Comparison of ENCODE assay signal across 26 mouse cellular contexts in the genomic region with DNA sequence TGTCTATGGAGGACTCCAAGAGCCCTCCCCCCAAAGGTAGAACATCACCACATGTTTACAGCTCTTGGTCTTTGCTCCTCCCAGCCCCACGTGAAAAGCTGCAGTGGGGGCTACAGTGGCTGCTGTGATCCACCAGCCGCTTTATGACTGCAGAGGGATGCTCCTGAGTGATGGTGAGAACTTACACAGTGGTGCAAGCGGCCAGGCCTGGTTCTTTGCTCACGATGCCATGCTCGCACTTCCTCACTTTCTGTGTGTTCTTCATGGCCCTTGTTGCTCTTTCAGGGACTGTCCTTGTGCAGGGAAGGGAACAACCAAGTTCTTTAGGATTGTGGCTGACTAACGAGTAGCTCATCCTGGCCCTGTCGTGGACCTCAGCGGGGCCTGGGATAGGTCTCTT.
"Had no signal": no experiment of that assay in that cellular context is flagged by ENCODE, and none has a peak within 500 bp of the region (broad histone marks: within the 10 kb centered on the region; RNA-seq: fewer than 3 reads in every experiment).

No protein-coding gene starts in this region.

- H3K27me3 ChIP-seq: embryonic facial prominence, embryonic 12.5 days; embryonic facial prominence, embryonic 13.5 days; embryonic facial prominence, embryonic 15.5 days; forebrain, embryonic 12.5 days; forebrain, embryonic 13.5 days; forebrain, embryonic 15.5 days had no signal

- H3K27ac ChIP-seq: embryonic facial prominence, embryonic 10.5 days; embryonic facial prominence, embryonic 12.5 days; embryonic facial prominence, embryonic 13.5 days; embryonic facial prominence, embryonic 15.5 days; forebrain, embryonic 10.5 days; forebrain, embryonic 12.5 days; forebrain, embryonic 13.5 days; forebrain, embryonic 15.5 days; gastrocnemius, adult 2 months; heart, adult 2 months had no signal

- DNase-seq: cerebellum, adult 2 months; cerebellum, adult 8-10 months; cerebellum, adult 9-10 months; cerebellum, adult 9-11 months; cerebellum, postnatal 10 days; cerebellum, postnatal 14 days; cerebellum, postnatal 25 days; cerebellum, postnatal 36 days; embryo, embryonic 11 days; forebrain, postnatal 0 days; gastrocnemius, adult 2 months; gastrocnemius, postnatal 10 days; gastrocnemius, postnatal 14 days; gastrocnemius, postnatal 25 days; gastrocnemius, postnatal 36 days; heart, adult 18-20 months; heart, adult 2 months had no signal

- H3K9me3 ChIP-seq: embryonic facial prominence, embryonic 10.5 days; embryonic facial prominence, embryonic 12.5 days; embryonic facial prominence, embryonic 13.5 days; embryonic facial prominence, embryonic 15.5 days; forebrain, embryonic 10.5 days; forebrain, embryonic 12.5 days; forebrain, embryonic 13.5 days; forebrain, embryonic 15.5 days had no signal

- H3K4me3 ChIP-seq: embryonic facial prominence, embryonic 10.5 days; embryonic facial prominence, embryonic 12.5 days; embryonic facial prominence, embryonic 13.5 days; embryonic facial prominence, embryonic 15.5 days; erythroblast, embryonic 14.5 days; forebrain, embryonic 10.5 days; forebrain, embryonic 12.5 days; forebrain, embryonic 13.5 days; forebrain, embryonic 15.5 days; gastrocnemius, adult 2 months; heart, adult 2 months had no signal

- H3K4me1 ChIP-seq: embryonic facial prominence, embryonic 10.5 days; embryonic facial prominence, embryonic 12.5 days; embryonic facial prominence, embryonic 13.5 days; embryonic facial prominence, embryonic 15.5 days; forebrain, embryonic 10.5 days; forebrain, embryonic 12.5 days; forebrain, embryonic 13.5 days; forebrain, embryonic 15.5 days had no signal
